Mouse (Mus musculus): ENCODE results near the gene Myadm.
"Not testable (repeated sequence)": the region's sequence is repeated elsewhere in the genome, so short reads cannot be mapped to it uniquely, and the experiment has no call there.

Myadm gene

GRCm38 (mm10) chr7:3290257-3291033 is 1.6 kb downstream of the Myadm start:
- DNase-seq (ENCODE audit: low spot score in 2 of 2) = peak; percentile 65 to 91

DNA sequence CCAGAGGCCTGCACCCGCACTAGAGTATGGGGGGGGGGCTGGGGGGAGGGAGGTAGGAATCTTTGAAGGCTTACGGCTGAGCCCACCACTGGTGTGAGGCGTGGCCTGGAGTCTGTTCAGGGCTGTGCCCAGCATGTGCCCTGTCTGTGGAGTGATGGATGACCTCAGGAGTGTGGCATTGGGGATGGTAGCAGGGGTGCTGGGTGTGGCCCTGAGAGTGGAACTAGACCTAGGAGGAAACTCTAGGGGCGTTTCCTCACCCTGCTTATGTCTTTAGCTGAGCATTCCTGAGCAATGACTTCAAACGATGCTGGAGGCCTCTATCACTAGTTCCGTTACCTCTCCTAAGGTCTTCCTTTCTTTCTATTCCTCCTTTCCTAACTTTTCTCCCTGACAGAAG is 2.3 kb downstream of the Myadm start:
- DNase-seq (ENCODE audit: low spot score in 2 of 2) = no peak

DNA sequence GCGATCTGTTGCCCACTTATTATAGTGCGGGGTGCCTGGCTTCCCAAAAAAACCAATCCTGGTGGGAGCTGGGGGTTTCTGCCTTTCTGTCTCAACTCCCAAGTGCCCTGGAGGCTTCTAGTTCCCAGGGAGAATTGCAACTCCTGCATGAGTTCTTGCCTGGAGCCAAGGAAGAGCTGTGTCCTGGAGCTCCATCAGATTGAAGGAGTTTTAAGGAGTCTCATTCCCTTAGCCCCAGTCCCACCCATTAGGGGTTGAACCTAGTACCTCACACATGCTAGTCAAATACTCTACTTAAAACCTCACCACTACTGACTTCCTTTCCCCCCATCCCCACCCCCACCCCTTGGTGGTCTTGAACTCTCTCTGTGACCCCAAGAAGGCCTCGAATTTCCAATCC is 2.9 kb downstream of the Myadm start:
- no peak for DNase-seq (ENCODE audit: low spot score in 2 of 2)

GRCm38 (mm10) chr7:3292271-3292670 is 3.4 kb downstream of the Myadm start:
- DNase-seq (ENCODE audit: low spot score in 2 of 2) = not testable (repeated sequence)

DNA sequence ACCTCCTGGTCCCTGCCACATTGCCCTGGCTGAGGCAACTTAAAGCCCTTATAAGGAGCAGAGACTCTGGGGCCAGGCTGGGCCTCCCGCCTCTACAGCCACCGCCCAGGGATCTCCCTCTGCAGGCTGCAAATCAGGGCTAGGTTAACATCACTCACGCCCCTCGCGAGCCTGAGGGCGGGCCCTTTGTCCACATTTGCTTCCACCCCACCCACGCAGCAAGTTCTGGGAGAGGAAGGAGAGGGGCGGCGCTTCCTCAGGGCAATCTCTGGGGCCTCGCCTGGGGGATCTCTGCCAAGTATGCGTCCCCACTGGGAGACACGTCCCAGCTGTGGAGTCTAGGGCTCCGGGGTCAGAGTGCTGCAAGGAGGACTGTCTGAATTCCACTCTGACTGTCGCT is 3.9 kb downstream of the Myadm start:
- DNase-seq (ENCODE audit: low spot score in 2 of 2) = peak in 1 of 2 experiments; percentile 68

DNA sequence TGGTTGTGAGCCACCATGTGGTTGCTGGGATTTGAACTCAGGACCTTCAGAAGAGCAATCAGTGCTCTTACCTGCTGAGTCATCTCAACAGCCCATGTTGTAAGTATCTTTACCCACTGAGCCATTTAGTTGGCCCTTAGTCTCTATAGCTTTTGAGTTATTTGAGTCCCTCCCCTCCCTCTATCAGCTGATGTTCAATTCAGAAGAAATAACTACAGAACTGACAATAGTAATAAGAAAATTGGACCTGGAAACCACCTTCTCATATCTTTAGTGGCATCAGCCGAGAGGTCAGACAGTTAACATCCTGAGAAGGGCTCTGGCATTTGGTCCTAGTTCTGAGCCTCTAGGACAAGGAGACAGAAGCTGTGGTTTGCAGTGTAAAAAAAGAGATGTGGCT is 5.9 kb downstream of the Myadm start:
- no peak for DNase-seq (ENCODE audit: low spot score in 2 of 2)

DNA sequence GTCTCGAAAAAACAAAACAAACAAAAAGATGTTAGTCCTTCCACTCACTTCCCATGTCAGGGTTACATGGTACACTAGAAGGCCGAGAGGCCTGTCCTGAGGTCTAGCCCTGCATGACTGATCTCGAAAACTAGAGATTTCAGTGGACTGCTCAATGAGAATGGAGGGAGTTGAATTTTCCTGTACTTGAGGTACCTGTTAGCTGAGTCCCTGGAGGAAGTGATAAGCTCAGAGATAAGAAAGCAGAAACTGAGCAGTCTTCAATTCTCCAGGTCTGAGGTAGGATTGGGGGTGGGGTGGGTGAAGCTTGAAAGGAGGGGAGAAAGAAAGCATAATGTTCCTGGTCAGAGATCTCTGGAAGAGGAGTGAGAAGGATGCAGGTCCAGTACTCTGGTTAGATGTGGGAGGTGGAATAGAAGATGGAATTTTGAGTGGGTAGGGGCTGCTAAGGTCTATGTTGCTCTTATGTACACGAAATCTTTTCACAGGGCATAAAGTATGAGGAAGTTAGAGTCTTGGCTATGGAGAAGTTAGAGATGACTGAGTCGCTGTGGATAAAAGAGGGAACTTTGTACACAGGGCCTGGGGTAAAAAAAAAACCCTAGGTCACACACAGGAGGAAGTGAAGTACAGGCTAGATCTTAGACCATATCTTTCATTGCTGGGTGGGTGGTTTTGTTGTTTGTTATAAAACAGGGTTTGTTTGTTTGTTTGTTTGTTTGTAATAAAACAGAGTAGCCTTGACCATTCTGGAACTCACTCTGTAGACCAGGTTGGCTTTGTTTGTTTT is 6.6 kb downstream of the Myadm start:
- no peak for DNase-seq (ENCODE audit: low spot score in 2 of 2)

DNA sequence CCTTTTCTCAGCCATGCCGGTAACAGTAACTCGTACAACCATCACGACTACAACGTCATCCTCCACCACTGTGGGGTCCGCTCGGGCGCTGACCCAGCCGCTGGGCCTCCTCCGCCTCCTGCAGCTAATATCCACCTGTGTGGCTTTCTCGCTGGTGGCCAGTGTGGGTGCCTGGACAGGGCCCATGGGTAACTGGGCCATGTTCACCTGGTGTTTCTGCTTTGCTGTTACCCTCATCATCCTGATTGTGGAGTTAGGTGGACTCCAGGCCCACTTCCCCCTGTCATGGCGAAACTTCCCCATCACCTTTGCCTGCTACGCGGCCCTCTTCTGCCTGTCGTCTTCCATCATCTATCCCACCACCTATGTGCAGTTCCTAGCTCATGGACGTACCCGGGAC is 7.8 kb downstream of the Myadm start:
- no peak for DNase-seq (ENCODE audit: low spot score in 2 of 2)

GRCm38 (mm10) chr7:3299941-3300617 is 11.2 kb downstream of the Myadm start:
- no peak for DNase-seq (ENCODE audit: low spot score in 2 of 2)

DNA sequence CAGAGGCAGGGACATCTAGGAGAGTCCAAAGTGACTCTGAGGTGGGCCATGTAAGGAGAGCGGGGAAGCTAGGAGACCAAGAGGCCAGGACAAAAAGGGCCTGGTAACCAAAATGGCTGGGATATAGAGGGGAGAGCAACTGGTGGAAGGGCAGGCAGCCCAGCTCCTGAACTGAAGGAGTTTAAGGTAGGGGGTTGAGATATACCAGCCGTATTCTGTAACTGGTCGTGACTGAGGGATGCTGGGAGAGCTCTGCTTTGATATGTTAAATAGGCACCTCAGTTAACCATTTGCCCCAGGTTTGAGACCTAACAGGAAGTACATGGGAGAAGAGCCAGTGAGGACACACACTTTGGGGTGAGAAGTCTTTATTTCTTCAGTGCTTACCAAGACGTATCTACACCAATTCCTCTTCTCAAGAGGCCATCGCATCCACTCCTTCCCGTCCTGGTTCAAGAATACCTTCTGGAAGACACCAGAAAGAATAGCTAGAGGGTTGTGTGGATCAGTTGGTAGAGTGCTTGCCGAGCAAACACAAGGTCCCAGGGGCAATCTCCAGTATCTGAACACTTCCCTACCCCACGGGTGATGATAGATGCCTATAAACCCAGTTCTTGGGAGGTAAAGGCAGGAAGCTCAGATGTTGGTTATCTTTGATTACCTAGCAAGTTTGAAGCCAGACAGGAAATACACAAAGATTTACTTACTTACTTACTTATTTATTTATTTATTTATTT is 12.2 kb downstream of the Myadm start:
- no peak for DNase-seq (ENCODE audit: low spot score in 2 of 2)

DNA sequence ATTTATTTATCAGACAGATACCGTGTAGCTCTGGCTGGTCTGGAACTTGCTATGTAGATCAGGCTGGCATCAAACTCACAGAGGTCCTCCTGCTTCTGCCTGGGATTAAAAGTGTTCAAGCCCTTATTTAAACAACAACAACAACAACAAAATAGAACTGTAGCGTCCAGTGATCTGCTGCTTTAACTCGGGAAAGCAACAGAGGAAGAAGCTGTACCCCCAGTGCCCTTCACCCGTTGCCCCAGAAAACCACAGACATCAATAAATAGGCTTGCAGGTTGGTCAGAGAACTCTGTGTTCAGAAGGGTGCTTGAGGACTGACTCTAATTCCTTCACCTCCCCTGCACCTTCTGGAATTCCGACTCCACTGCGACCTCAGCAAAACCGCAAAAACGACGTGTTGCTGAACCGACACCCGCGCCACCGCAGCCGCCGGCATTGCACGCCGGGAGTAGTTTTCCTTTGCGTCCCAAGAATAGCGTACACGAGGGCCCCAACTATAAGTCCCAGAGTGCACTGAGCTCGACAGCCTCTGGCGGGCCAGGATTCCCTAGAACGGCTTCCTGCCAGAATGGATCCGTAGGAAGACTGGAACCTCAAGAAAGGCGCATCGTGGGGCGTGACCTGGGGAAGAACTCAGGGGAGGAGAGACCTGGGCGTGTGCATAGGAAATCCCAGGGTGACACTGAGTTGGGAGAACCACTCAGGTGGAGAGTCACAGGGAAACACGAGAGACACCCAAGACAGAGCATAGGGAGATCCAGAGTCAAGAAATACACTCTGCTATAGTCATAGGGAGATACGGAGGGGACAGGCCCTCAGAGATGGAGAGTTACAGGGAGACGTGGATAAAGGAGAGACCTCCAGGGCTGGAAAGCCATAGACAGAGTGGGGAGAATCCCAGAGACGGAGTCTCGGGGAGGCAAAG is 13.0 kb downstream of the Myadm start:
- DNase-seq (ENCODE audit: low spot score in 2 of 2) = no peak

- no peak for DNase-seq (ENCODE audit: low spot score in 2 of 2)
These were observed 13.8 kb downstream of the Myadm start for GRCm38 (mm10) chr7:3302556-3303275.

- DNase-seq (ENCODE audit: low spot score in 2 of 2) = peak in 1 of 2 experiments; percentile 62
These were observed 14.4 kb downstream of the Myadm start for GRCm38 (mm10) chr7:3303276-3303781.

DNA sequence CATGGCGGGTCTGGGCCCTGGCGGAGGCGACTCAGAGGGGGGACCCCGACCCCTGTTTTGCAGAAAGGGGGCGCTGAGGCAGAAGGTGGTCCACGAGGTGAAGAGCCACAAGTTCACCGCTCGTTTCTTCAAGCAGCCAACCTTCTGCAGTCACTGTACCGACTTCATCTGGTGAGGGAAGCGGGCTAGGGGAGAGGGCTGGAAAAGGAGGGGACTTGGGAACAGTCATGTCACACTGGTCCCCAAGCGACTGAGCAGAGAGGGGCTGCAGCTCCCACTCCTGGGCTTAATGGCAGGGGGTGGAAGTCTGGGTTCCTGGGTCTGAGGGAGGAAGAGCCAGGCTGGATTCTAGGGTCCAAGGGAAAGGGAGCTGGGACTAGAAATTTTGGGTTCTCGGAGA is 14.9 kb downstream of the Myadm start:
- no peak for DNase-seq (ENCODE audit: low spot score in 2 of 2)

GRCm38 (mm10) chr7:3304298-3304697 is 15.4 kb downstream of the Myadm start:
- DNase-seq (ENCODE audit: low spot score in 2 of 2) = peak in 1 of 2 experiments; percentile 73

DNA sequence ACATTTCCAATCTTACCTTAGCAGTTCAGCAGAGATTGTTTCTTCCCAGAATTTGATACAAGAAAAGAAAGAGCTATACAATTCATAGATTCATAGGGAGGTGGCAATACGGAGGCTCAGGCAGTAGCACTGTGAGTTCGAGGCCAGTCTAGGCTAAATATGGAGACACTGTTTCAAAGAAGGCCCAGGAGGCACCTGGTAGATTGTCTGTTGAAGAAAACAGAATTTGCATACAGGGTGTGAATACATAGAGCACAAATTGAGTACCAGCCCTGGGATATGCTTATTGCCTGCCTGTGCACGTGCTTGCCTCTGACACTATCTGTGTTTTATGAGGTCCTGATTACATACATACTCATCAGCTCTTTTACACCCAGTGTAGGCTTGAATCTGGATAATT is 17.5 kb downstream of the Myadm start:
- no peak for DNase-seq (ENCODE audit: low spot score in 2 of 2)

DNA sequence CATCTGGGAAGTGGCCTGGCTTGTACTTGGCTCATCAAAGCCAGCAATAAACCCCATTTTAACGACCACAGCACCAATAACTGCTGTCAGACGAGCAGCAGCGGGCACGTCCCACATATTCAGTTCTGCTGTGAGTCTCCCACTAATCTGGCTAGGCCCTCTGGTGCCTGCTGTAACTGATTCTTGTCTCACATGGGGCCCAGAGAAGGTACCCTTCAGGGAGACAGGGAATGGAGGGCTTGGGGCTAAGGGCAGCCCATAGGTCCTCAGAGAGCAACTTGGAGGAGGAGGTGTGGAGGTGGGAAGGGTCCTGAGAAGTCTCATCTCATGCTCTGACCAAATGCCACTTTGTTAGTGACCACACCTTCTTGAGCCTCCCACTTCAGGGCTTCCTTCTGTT is 19.8 kb downstream of the Myadm start:
- DNase-seq (ENCODE audit: low spot score in 2 of 2) = no peak

DNA sequence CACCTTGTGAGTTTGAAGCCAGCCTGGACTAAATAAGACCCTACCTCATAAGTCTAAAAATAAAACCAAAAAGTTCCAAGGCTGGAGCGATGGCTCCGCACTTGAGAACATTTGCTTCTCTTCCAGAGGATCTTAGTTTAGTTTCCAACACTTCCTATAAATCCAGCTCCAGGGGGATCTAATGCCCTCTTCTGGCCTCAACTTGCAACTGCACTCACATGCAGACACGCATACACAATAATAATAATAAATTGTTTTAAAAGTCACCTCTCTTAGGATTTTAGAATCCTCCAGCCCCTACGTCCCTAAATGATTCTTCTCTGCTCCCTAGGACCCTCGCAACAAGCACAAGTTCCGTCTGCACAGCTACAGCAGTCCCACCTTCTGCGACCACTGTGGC is 21.4 kb downstream of the Myadm start:
- DNase-seq (ENCODE audit: low spot score in 2 of 2) = no peak

- no peak for DNase-seq (ENCODE audit: low spot score in 2 of 2)
These were observed 24.7 kb downstream of the Myadm start for GRCm38 (mm10) chr7:3313571-3313970.

- DNase-seq (ENCODE audit: low spot score in 2 of 2) = no peak
These were observed 25.2 kb downstream of the Myadm start for GRCm38 (mm10) chr7:3314121-3314520.
